9 mouse cellular contexts compared by ENCODE assay signal in genomic region chr2:147084366-147085071, GRCm38 (mm10). TPM values are rescaled to one million over a fixed set of nuclear protein-coding genes. Genes with fewer than 3 reads are reported as not detected.
DNase-seq lines count a peak whose midpoint lies in the region; ATAC-seq and TF ChIP-seq lines count a peak whose summit lies in the region.
"Had no signal": no experiment of that assay in that cellular context is flagged by ENCODE, and none has a peak within 500 bp of the region (broad histone marks: within the 10 kb centered on the region; RNA-seq: fewer than 3 reads in every experiment).

No protein-coding gene starts in this region.

- no peak overlapping the region for H3K27ac ChIP-seq in lung, embryonic 14.5 days (ENCODE audit: low read depth)
- H3K27ac ChIP-seq in forebrain, embryonic 15.5 days (replicated peaks) = no peak overlapping the region
- no peak overlapping the region for H3K27ac ChIP-seq in kidney, embryonic 15.5 days
- peak overlapping the region; percentile 47 for H3K27ac ChIP-seq in midbrain, embryonic 16.5 days (ENCODE audit: low read length)

- no peak for DNase-seq in lung, embryonic 14.5 days
- DNase-seq in lung, postnatal 36 days = no peak
- DNase-seq in adrenal gland, postnatal 14 days = peak; percentile 13
- DNase-seq in Muller cell, postnatal 12 days (ENCODE audit: inconsistent ontology term) = no peak
- DNase-seq in left cerebral cortex, postnatal 36 days (ENCODE audit: low spot score in 2 of 2) = no peak

- no peak for TF ChIP-seq CTCF in lung, embryonic 14.5 days (IDR thresholded peaks at IDR 0.05; ENCODE audit: low read depth)

- H3K36me3 ChIP-seq in lung, embryonic 14.5 days (ENCODE audit: insufficient read depth) = no peaks in the 10 kb centered on the region
- H3K36me3 ChIP-seq in forebrain, embryonic 15.5 days = no peaks in the 10 kb centered on the region
- H3K36me3 ChIP-seq in kidney, embryonic 15.5 days = no peaks in the 10 kb centered on the region
- H3K36me3 ChIP-seq in midbrain, embryonic 16.5 days (ENCODE audit: control insufficient read depth, insufficient read depth, low read length) = no peaks in the 10 kb centered on the region

- no peaks in the 10 kb centered on the region for H3K9me3 ChIP-seq in lung, embryonic 14.5 days (ENCODE audit: low read depth, low read length)
- no peaks in the 10 kb centered on the region for H3K9me3 ChIP-seq in forebrain, embryonic 15.5 days
- H3K9me3 ChIP-seq in kidney, embryonic 15.5 days (replicated peaks) = no peaks in the 10 kb centered on the region
- no peaks in the 10 kb centered on the region for H3K9me3 ChIP-seq in midbrain, embryonic 16.5 days (replicated peaks; ENCODE audit: control insufficient read depth, low read length, poor library complexity, severe bottlenecking)

- H3K4me1 ChIP-seq in lung, embryonic 14.5 days (ENCODE audit: insufficient read depth) = 0 out of 2 replicates have a peak, but pooled peaks cover 2% of the 10 kb centered on the region
- H3K4me1 ChIP-seq in forebrain, embryonic 15.5 days = peaks cover 17% of the 10 kb centered on the region
- peaks cover 19% of the 10 kb centered on the region for H3K4me1 ChIP-seq in kidney, embryonic 15.5 days
- H3K4me1 ChIP-seq in midbrain, embryonic 16.5 days (ENCODE audit: control insufficient read depth, insufficient read depth, low read length) = peaks cover 5% of the 10 kb centered on the region; the same call in 1 of the 2 replicates

- peak overlapping the region; percentile 60 for H3K4me2 ChIP-seq in lung, embryonic 14.5 days
- H3K4me2 ChIP-seq in forebrain, embryonic 15.5 days (replicated peaks) = peak overlapping the region; percentile 41
- H3K4me2 ChIP-seq in kidney, embryonic 15.5 days = peak overlapping the region; percentile 61
- H3K4me2 ChIP-seq in midbrain, embryonic 16.5 days (ENCODE audit: low read length) = peak overlapping the region; percentile 41

- WGBS in lung, embryonic 14.5 days = 1% methylated on average over 105 of the region's 106 CpGs
- under 1% methylated on average over 98 of the region's 106 CpGs for WGBS in forebrain, embryonic 15.5 days
- 2% methylated on average over 105 of the region's 106 CpGs for WGBS in kidney, embryonic 15.5 days
- under 1% methylated on average over 99 of the region's 106 CpGs for WGBS in midbrain, embryonic 16.5 days

- H3K9ac ChIP-seq in lung, embryonic 14.5 days = no peak overlapping the region
- H3K9ac ChIP-seq in forebrain, embryonic 15.5 days (replicated peaks) = no peak overlapping the region
- no peak overlapping the region for H3K9ac ChIP-seq in kidney, embryonic 15.5 days
- H3K9ac ChIP-seq in midbrain, embryonic 16.5 days (ENCODE audit: low read depth, low read length) = 0 out of 2 replicates have a peak overlapping the region, but pooled peaks have one; percentile 20

- peak; percentile 60 for ATAC-seq in lung, embryonic 14.5 days (ENCODE audit: insufficient read depth)
- peak; percentile 69 for ATAC-seq in forebrain, embryonic 15.5 days (replicated peaks)
- ATAC-seq in kidney, embryonic 15.5 days (replicated peaks; ENCODE audit: low FRiP score) = peak; percentile 44
- ATAC-seq in midbrain, embryonic 16.5 days = peak; percentile 44

- intact Hi-C loops in left cerebral cortex, postnatal 36 days (cut with DNase I) = loop anchor here (5.0 kb wide), 3 partner anchors 247 to 958 kb away; partner anchors contain the start of gene Pax1

- H3K27me3 ChIP-seq in lung, embryonic 14.5 days (ENCODE audit: insufficient read depth, low read length) = peaks cover 75% of the 10 kb centered on the region
- H3K27me3 ChIP-seq in forebrain, embryonic 15.5 days = peaks cover 77% of the 10 kb centered on the region
- peaks cover 80% of the 10 kb centered on the region for H3K27me3 ChIP-seq in kidney, embryonic 15.5 days
- H3K27me3 ChIP-seq in midbrain, embryonic 16.5 days (ENCODE audit: control insufficient read depth, insufficient read depth, low read depth, low read length) = peaks cover 45% of the 10 kb centered on the region

- peak overlapping the region; percentile 36 for H3K4me3 ChIP-seq in lung, embryonic 14.5 days (ENCODE audit: low read depth, low read length)
- H3K4me3 ChIP-seq in forebrain, embryonic 15.5 days = peak overlapping the region; percentile 32
- peak overlapping the region; percentile 42 for H3K4me3 ChIP-seq in kidney, embryonic 15.5 days (replicated peaks)
- H3K4me3 ChIP-seq in midbrain, embryonic 16.5 days (ENCODE audit: low read depth, low read length) = peak overlapping the region; percentile 33

RNA-seq across cellular contexts. Expression of gene Nkx2-4, which starts 0.7 kb away (rescaled TPM):
- not detected in 2 replicates for polyA plus RNA-seq in lung, embryonic 14.5 days (2014; fragmentation: Nextera tagmentation; extraction: Ambion mirVana)
- total RNA-seq in adrenal gland, postnatal 14 days (2021) = not detected in 2 replicates
- polyA plus RNA-seq in forebrain, embryonic 15.5 days (2015; fragmentation: Nextera tagmentation; extraction: Ambion mirVana) = 0.31 and 0.76 TPM in 2 replicates
- not detected in 2 replicates for polyA plus RNA-seq in kidney, embryonic 15.5 days (2015; fragmentation: Nextera tagmentation; extraction: Ambion mirVana)
- 0.30 and 0.94 TPM in 2 replicates for polyA plus RNA-seq in midbrain, embryonic 16.5 days (2015; fragmentation: Nextera tagmentation; extraction: Ambion mirVana)
- not detected for total RNA-seq in left cerebral cortex, postnatal 36 days (2021)
- polyA plus RNA-seq: large intestine, adult 2 months had no signal
